Mouse (Mus musculus) mesoderm, embryonic 11.5 days (tissue): ENCODE measurements at regions not wholly inside any gene's neighbourhood (a gene's known extent, or its start where the extent isn't known, plus 50 kb on each side); places are given as distances from the start of the nearest gene placed in this dataset.

Experiments
- DNase-seq: peaks from one replicate; pipeline ENCODE4 v3.0.0-alpha.2; 2012; ENCODE audit warnings: low read depth, low spot score

DNA sequence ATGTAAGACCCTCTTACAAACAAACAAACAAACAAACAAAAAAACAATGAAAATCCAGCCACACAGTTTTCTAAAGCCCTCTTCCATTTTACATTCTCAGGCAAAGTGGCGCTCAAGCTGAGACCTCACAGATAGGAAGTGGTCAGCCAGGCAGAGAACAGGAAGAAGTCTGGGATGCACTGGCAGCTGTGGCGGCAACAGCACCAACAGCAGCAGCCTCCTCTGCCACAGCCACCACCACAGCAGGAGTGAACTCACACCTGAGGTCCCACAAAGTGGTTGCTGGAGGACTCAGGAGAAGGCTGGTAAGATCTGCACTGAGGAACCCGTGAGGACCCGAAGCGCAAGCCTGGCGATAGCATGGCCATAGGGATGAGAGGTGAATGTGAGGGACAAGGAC lies 156.3 kb downstream of the Grm4 start:
- no peak for DNase-seq

GRCm38 (mm10) chr17:27364338-27364737 lies 156.9 kb downstream of the Grm4 start:
- no peak for DNase-seq

DNA sequence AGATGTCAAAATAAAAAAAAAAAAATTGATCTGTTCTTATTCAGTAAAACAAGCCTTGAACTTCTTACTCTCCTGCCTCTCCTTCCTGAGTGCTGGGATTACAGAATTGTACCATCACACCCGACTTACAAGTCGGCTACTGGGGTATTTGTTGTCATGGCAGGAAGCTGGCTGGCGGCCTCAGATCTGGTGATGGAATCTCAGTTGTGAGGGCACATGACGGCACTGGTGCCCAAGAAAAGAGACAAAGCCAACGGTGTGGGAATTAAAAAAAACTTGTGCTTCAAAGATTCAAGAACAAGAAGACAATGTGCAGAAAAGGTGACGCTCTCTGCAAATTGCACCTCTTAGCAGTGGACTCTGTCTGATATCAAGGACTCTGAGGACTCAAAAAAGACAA lies 157.3 kb downstream of the Grm4 start:
- no peak for DNase-seq

- no peak for DNase-seq
Measured at GRCm38 (mm10) chr17:27362221-27362620, 158.0 kb upstream of the Lemd2 start.

- peak; percentile 61 for DNase-seq
Measured at GRCm38 (mm10) chr17:27361362-27361761, 157.1 kb upstream of the Lemd2 start.

DNA sequence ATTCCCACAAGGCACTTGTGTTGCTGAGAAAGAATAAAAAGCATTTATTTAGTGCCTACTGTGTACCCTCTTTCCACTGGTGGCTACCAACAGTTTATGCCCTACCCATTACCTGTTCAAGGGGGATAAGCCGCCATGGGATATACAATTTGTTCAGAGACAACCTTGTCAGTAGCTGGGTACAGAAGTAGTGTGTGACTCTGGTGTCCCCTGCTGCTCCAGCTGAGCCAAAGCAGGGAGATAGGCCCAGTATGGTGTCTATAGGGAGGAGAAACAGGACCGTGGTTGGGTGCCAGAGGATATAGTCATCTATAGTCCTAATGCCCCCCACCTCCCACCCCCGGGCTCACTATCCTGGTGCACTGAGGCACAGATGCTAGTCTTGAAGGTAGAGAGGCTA lies 152.6 kb upstream of the Lemd2 start:
- no peak for DNase-seq

- no peak for DNase-seq
Measured at GRCm38 (mm10) chr17:27355717-27356116, 151.4 kb upstream of the Lemd2 start.

- DNase-seq = no peak
Measured at GRCm38 (mm10) chr17:27355056-27355455, 150.8 kb upstream of the Lemd2 start.

- DNase-seq = no peak
Measured at GRCm38 (mm10) chr17:27349911-27350310, 145.6 kb upstream of the Lemd2 start.

- DNase-seq = no peak
Measured at GRCm38 (mm10) chr17:27349432-27349831, 145.2 kb upstream of the Lemd2 start.

DNA sequence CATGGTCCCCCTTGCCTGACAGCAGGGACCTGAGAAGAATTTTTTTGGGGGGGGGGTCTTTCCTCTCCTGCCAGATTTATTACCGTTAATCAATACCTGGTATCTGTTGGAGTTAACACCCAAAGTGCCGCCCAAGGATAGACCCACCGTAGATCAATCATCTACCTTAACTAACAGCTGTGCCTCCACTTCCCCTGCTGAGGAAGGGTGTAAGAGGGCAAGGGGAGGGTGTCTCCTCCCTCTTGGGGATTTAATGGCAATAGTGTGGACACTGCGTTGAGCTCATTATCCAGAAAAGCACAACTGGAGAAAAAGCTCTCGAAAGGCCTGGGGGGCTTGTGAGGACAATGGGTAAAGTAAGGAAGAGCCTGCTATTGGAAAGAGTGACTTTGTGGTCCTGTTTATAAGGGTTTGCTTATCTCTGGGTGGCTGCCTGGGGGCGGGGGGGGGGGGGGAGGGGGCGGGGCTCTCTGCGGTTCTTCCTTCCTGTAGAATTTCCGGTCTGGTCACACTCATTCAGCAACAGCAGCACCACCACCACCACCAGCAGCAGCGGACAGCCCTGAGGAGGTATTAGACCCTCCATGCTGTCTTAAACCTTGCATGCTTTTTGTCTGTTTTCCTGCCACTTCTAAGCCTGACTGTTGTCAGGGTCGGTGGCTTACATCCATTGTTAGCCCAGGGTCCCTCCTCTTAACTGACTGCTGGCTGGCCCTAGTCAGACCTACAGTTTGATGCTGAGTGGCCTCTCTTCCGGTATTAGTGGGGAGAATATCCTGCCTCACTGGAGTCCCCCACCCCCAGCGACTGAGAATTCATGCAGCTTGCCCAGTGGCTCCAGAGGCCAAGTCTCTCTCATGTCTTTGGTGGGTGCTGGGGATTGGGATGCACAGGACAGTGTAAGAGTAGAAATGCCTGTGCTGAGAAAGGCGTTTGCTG lies 138.0 kb upstream of the Lemd2 start:
- DNase-seq = no peak

DNA sequence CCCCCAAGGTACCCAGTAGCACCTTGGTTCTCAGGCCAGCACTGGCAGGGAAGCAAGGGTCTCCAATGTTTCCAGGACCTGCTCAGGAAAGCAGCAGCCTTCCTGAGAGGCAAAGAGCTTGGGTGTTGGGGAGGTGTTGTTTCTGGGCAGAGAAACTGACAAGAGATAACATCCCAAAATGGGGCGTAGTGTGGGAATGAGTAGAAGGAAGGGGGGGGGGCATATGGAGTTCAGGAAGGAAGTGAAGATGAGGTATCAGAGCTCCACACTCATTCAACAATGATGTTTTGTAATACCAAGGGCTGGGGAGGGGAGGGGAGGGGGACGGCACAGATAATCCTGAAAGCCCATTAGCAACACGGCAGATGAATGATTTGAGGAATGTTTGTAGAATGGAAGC lies 135.6 kb upstream of the Lemd2 start:
- no peak for DNase-seq

DNA sequence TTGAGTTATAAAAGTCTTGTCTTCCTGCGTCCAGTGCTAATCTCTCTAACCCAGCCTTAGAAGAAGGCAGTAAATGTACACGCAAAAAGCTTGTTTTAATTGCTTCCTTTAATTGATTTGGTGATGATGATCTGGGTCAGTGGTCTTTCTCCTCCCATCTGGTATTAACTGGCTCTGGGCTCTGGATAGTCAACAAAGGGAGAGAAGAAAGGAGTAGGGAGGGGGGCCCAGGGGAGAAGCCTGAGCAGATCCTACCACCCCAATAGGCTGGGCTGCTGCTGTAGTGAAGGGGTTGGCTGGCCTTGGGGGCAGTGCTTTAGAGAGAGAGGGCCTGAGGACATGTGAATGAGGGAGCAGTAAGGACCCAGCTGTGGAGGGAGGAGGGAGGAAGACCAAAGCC lies 135.0 kb upstream of the Lemd2 start:
- no peak for DNase-seq

DNA sequence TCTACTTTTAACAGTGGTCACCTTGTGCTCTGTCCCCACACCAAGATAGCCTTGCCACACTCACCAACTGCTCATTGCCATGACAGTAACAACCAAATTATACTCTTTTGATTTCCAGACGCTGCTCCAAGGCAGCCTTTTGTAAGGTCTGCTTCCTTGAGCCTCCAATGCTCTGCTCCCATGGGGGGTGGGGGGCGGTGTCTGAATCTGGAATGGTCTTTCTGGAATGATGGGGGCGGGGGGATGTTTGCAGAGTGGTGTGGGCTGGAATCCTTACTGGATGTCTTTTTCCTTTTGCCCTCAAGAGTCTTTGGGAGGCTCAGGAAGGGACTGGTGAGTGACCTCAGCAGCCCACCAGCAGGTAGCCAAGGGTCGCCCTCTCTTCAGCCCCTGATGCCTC lies 131.4 kb upstream of the Lemd2 start:
- no peak for DNase-seq

DNA sequence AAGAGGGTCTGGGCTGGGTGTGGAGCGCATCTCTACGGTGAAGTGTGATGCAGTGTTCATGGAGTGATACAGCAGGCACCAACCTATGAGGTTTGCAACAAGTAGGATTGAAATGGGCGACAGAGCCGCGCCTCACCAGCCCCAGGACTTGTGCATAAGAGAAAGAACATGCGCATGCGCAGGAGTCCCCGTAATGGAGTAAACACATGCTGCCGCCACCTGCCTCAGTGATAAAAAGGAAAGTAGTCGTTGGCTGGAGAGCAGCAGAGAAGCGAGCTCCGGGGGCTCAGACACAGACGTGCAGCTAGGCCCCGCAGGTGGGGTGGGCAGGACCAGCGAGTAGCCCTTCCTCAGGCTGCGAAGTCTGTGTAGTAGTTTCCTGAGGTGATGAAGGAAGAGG lies 129.3 kb upstream of the Lemd2 start:
- DNase-seq = no peak

GRCm38 (mm10) chr17:27333141-27333540 lies 128.9 kb upstream of the Lemd2 start:
- DNase-seq = no peak

DNA sequence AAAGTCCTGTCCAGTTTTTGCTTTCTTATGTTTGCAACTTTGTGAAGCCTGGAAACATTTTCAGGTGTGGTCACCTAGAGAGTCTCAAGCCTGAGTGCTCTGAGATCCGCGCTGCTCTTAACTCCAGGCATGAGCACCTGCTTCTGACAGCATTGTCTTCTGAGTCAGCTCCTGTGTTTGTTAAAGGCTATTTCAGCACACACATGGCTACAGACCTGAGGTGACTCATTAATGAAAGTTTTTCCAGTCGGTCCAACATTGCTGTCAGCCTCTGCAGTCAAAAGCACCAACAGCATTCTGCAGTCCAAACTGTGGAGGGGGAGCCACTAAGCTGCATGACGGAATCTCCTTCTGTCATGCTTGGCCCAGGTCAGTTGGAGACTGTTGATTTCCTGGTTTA lies 127.8 kb upstream of the Lemd2 start:
- DNase-seq = no peak

- no peak for DNase-seq
Measured at GRCm38 (mm10) chr17:27331630-27332029, 127.4 kb upstream of the Lemd2 start.

DNA sequence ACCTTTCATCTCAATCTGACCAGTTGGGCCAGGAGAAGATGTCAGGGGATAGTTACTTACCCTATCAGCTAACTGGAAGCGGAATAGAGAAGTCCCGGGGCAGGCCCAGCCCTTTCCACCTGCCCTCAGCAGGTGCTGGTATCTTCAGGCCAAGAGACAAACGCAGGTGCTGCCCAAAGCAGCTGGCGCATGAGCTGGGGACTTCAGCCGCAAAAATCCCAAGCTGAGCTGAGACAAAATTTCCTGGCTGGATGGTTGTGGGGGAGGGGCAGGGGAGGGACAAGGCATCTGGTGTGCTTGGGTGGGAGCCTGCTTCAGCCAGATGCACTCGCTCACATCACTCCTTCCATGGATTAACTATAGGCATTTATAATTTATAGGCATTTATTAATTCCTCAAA lies 125.5 kb upstream of the Lemd2 start:
- DNase-seq = peak; percentile 44

DNA sequence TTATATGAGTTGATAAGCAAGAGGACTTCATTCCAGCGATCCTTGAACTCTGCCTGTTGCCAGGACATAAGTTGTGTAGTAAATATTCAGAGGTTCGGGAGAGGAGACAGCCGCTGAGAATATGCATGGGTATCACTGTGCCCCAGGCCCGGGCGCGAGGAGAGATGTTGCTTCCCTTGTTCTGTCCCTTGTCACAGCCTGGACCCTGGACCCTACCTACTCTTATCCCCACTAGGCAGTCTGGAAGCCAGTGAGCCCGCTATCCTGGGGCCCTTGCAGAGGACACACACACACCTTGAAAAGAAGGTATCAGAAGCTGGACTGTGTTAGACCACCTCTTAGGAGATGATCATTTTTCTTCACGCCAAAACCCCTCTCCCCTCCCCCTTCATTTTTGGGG lies 124.9 kb upstream of the Lemd2 start:
- DNase-seq = no peak

DNA sequence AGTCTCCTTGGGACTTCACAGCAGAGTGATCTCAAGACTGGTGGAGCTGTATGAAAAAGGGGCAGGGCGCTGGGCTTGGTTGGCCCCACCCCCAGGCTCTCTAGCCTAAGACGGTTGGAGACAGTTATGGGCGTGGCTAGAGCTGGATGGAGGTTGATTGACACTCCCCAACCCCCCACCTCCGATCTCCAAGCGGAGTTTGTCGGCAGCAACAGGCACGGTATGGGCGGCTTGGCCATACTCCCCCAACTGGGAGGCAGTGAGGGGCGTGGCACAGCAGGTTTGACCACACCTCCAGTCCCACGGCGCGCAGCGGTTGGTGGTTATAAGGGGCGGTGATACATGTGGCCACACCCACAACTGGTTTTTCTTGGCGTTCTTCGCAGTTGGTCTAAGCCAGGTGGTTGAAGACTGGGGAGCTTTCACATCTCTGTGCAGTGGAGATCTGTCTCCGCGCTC lies 120.8 kb upstream of the Lemd2 start:
- DNase-seq = peak; percentile 94

GRCm38 (mm10) chr17:27323513-27323912 lies 119.2 kb upstream of the Lemd2 start:
- no peak for DNase-seq

GRCm38 (mm10) chr17:27322891-27323509 lies 118.7 kb upstream of the Lemd2 start:
- DNase-seq = no peak
